ENCODE assay signal across 14 mouse cellular contexts in the genomic region with DNA sequence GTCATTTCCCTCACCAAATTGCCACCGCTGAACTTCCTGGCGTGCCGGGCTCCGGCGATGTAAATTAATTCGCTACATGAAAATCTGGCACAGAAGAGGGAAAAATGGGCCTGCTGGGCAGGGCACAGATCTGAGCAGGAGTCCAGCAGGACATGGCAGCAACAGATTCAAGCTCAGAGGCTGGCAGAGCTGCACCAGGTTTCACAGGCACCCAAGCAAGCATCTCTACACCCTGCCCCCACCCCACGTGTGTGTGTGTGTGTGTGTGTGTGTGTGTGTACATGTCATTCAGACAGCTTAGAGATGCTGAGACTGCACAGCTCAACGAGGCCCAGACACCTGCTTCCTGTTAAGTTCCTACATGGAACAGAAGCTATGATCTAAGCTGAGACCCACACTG.
DNase-seq lines count a peak whose midpoint lies in the region; ATAC-seq and TF ChIP-seq lines count a peak whose summit lies in the region.
"Had no signal": no experiment of that assay in that cellular context is flagged by ENCODE, and none has a peak within 500 bp of the region (broad histone marks: within the 10 kb centered on the region; RNA-seq: fewer than 3 reads in every experiment).

No protein-coding gene starts in this region.

- H3K9me3 ChIP-seq in lung, embryonic 16.5 days (ENCODE audit: control insufficient read depth, low read length): no peaks in the 10 kb centered on the region
- H3K9me3 ChIP-seq: hindbrain, embryonic 12.5 days; stomach, embryonic 15.5 days had no signal

- ATAC-seq in lung, embryonic 16.5 days (ENCODE audit: low read depth): 0 out of 2 replicates have a peak, but pooled peaks have one; percentile 53
- no peak for ATAC-seq in monocyte, adult 5-6 weeks (replicated peaks; ENCODE audit: insufficient number of reproducible peaks, low FRiP score, low TSS enrichment, poor library complexity, severe bottlenecking)

- H3K36me3 ChIP-seq in lung, embryonic 16.5 days (ENCODE audit: control insufficient read depth, insufficient read depth, low read length): no peaks in the 10 kb centered on the region
- H3K36me3 ChIP-seq: hindbrain, embryonic 12.5 days; stomach, embryonic 15.5 days had no signal

- H3K4me2 ChIP-seq in lung, embryonic 16.5 days (ENCODE audit: low read depth, low read length): no peak overlapping the region
- H3K4me2 ChIP-seq: heart, embryonic 11.5 days; hindbrain, embryonic 12.5 days; liver, embryonic 11.5 days; stomach, embryonic 15.5 days had no signal

- WGBS in lung, embryonic 16.5 days: 68% methylated on average over 8 of the region's 8 CpGs
- WGBS in cerebellum, adult 2 months: 6% methylated on average over 8 of the region's 8 CpGs

- no peaks in the 10 kb centered on the region for H3K4me1 ChIP-seq in lung, embryonic 16.5 days (replicated peaks; ENCODE audit: control insufficient read depth, insufficient read depth, low read length)
- H3K4me1 ChIP-seq in cerebellum, adult 2 months (ENCODE audit: control insufficient read depth, insufficient read depth, low read length): peaks cover 10% of the 10 kb centered on the region
- H3K4me1 ChIP-seq: stomach, embryonic 15.5 days had no signal

- H3K27me3 ChIP-seq in lung, embryonic 16.5 days (ENCODE audit: control insufficient read depth, insufficient read depth, low read depth, low read length): no peaks in the 10 kb centered on the region
- no peaks in the 10 kb centered on the region for H3K27me3 ChIP-seq in cerebellum, adult 2 months (ENCODE audit: control insufficient read depth, insufficient read depth, low read length)
- H3K27me3 ChIP-seq: hindbrain, embryonic 12.5 days; stomach, embryonic 15.5 days had no signal

- H3K9ac ChIP-seq in lung, embryonic 16.5 days (ENCODE audit: low read length): no peak overlapping the region
- H3K9ac ChIP-seq: hindbrain, embryonic 12.5 days; stomach, embryonic 15.5 days had no signal

- TF ChIP-seq POLR2A in cerebellum, adult 2 months (IDR thresholded peaks at IDR 0.05; ENCODE audit: borderline replicate concordance, insufficient read depth, low read length): no peak

- no peak overlapping the region for H3K27ac ChIP-seq in lung, embryonic 16.5 days (ENCODE audit: low read length)
- H3K27ac ChIP-seq in cerebellum, adult 2 months (ENCODE audit: insufficient read depth, low read length): no peak overlapping the region
- H3K27ac ChIP-seq: hindbrain, embryonic 12.5 days; stomach, embryonic 15.5 days had no signal

- H3K4me3 ChIP-seq in lung, embryonic 16.5 days (ENCODE audit: low read length): no peak overlapping the region
- H3K4me3 ChIP-seq in cerebellum, adult 2 months (replicated peaks; ENCODE audit: insufficient read depth, low read depth, low read length): no peak overlapping the region
- H3K4me3 ChIP-seq: hindbrain, embryonic 12.5 days; stomach, embryonic 15.5 days had no signal

- no peak for TF ChIP-seq CTCF in cerebellum, adult 2 months (IDR thresholded peaks at IDR 0.05; ENCODE audit: borderline replicate concordance, insufficient read depth, low read depth, low read length)

- no peak for DNase-seq in lung, postnatal 4 days
- peak; percentile 60 to 70 for DNase-seq in cerebellum, adult 2 months
- DNase-seq in cerebellum, postnatal 36 days: peak; percentile 52 to 55
- peak; percentile 77 for DNase-seq in thymus, postnatal 14 days
- DNase-seq in adrenal gland, postnatal 25 days: no peak
- DNase-seq: adrenal gland, postnatal 10 days; kidney, adult 2 months; right cerebral cortex, postnatal 4 days had no signal

Comparison
In these comparisons a context has a peak if more than half of its experiments do, and no peak if none do; other contexts are left out.
1. DNase-seq: peak in cerebellum, adult 2 months (2 of 2), cerebellum, postnatal 36 days (2 of 2) and thymus, postnatal 14 days (single experiment); none in lung, postnatal 4 days (0 of 2) and adrenal gland, postnatal 25 days (single experiment).